Mouse (Mus musculus): ENCODE data around the gene Zbtb39. TPM values are rescaled to one million over a fixed set of nuclear protein-coding genes. Genes with fewer than 3 reads are reported as not detected.

The Zbtb39 gene
- total and polyA plus RNA-seq, 3 experiments: 5.1 to 11.0 TPM; not detected in 1

GRCm38 (mm10) chr10:127738151-127738882, 1.0 kb upstream of the Zbtb39 start:
- peak overlapping the region; percentile 61 for H3K27ac ChIP-seq (ENCODE audit: control insufficient read depth, low read depth, low read length)
- peaks cover 5 to 23% of the 10 kb centered on the region in 2 experiments; a peak in 3 of 4 replicates for H3K4me1 ChIP-seq (ENCODE audit: control insufficient read depth in 1 of 2, insufficient read depth in 2 of 2, low read length in 2 of 2)
- peak; percentile 86 for DNase-seq (ENCODE audit: low read depth, low spot score)
- H3K9me3 ChIP-seq (replicated peaks; ENCODE audit: insufficient read depth, low read length): no peaks in the 10 kb centered on the region
- H3K4me3 ChIP-seq (ENCODE audit: control insufficient read depth in 1 of 2, insufficient read depth in 1 of 2, low read depth in 2 of 2, low read length in 2 of 2): peak overlapping the region; percentile 25 to 58
- H3K9ac ChIP-seq (ENCODE audit: control insufficient read depth, low read depth, low read length, poor library complexity, severe bottlenecking): peak overlapping the region; percentile 22
- peaks cover 0 to 23% of the 10 kb centered on the region in 2 experiments; a peak in 2 of 4 replicates for H3K36me3 ChIP-seq (ENCODE audit: control insufficient read depth in 1 of 2, insufficient read depth in 2 of 2, low read length in 2 of 2)
- TF ChIP-seq MXI1 (IDR thresholded peaks at IDR 0.05; ENCODE audit: low read depth, low read length) (peak; percentile 24), ZMIZ1 (IDR thresholded peaks at IDR 0.05; ENCODE audit: low read depth, low read length) (no peak), BHLHE40 (IDR thresholded peaks at IDR 0.05; ENCODE audit: borderline replicate concordance, low read depth, low read length) (peak; percentile 69; the same call in 1 of the 2 replicates), CTCF (IDR thresholded peaks at IDR 0.05 in 2 of 3, conservative IDR thresholded peaks at IDR 0.05 in 1 of 3; ENCODE audit: control insufficient read depth in 1 of 3, insufficient read depth in 1 of 3, low read depth in 2 of 3, low read length in 3 of 3, poor library complexity in 1 of 3, severe bottlenecking in 1 of 3) (peak; percentile 41 to 54 (median 47)), RAD21 (IDR thresholded peaks at IDR 0.05; ENCODE audit: low read depth, low read length) (peak; percentile 10), MAZ (IDR thresholded peaks at IDR 0.05; ENCODE audit: low read depth, low read length) (no peak), ELF1 (IDR thresholded peaks at IDR 0.05; ENCODE audit: low read depth, low read length) (0 out of 2 replicates have a peak, but pooled peaks have one; percentile 45), NELFE (IDR thresholded peaks at IDR 0.05; ENCODE audit: low read depth, low read length) (0 out of 2 replicates have a peak, but pooled peaks have one; percentile 8), ZC3H11A (IDR thresholded peaks at IDR 0.05; ENCODE audit: low read depth, low read length) (no peak), TAL1 (IDR thresholded peaks at IDR 0.05; ENCODE audit: low read length) (peak; percentile 49), JUND (IDR thresholded peaks at IDR 0.05; ENCODE audit: low read depth, low read length) (no peak), SIN3A (IDR thresholded peaks at IDR 0.05; ENCODE audit: low read length) (peak; percentile 55; the same call in 1 of the 2 replicates), TBP (IDR thresholded peaks at IDR 0.05; ENCODE audit: low read depth, low read length) (peak; percentile 39; the same call in 1 of the 2 replicates), GATA1 (IDR thresholded peaks at IDR 0.05; ENCODE audit: low read depth, low read length) (peak; percentile 71), EP300 (IDR thresholded peaks at IDR 0.05; ENCODE audit: low read depth in 1 of 2, low read length in 2 of 2) (peak; percentile 77 to 80), E2F4 (IDR thresholded peaks at IDR 0.05; ENCODE audit: borderline replicate concordance, low read depth, low read length) (no peak), ZKSCAN1 (IDR thresholded peaks at IDR 0.05; ENCODE audit: low read depth, low read length) (no peak), POLR2A (IDR thresholded peaks at IDR 0.05; ENCODE audit: control insufficient read depth in 1 of 2, insufficient read depth in 1 of 2, low read depth in 1 of 2, low read length in 2 of 2, poor library complexity in 1 of 2) (no peak), RCOR1 (IDR thresholded peaks at IDR 0.05; ENCODE audit: low read depth, low read length) (0 out of 2 replicates have a peak, but pooled peaks have one; percentile 10), GABPA (IDR thresholded peaks at IDR 0.05; ENCODE audit: low read depth, low read length) (no peak), ETS1 (IDR thresholded peaks at IDR 0.05; ENCODE audit: low read depth, low read length) (peak; percentile 73), SMC3 (IDR thresholded peaks at IDR 0.05; ENCODE audit: low read depth, low read length) (peak; percentile 33)
- H3K79me2 ChIP-seq (ENCODE audit: control insufficient read depth, insufficient read depth, low read length, poor library complexity): peaks cover 9% of the 10 kb centered on the region
- no peaks in the 10 kb centered on the region for H3K27me3 ChIP-seq (ENCODE audit: control insufficient read depth in 1 of 2, insufficient read depth in 2 of 2, low read length in 2 of 2)
